Comparison of ENCODE assay signal across 8 mouse cellular contexts in the genomic region with DNA sequence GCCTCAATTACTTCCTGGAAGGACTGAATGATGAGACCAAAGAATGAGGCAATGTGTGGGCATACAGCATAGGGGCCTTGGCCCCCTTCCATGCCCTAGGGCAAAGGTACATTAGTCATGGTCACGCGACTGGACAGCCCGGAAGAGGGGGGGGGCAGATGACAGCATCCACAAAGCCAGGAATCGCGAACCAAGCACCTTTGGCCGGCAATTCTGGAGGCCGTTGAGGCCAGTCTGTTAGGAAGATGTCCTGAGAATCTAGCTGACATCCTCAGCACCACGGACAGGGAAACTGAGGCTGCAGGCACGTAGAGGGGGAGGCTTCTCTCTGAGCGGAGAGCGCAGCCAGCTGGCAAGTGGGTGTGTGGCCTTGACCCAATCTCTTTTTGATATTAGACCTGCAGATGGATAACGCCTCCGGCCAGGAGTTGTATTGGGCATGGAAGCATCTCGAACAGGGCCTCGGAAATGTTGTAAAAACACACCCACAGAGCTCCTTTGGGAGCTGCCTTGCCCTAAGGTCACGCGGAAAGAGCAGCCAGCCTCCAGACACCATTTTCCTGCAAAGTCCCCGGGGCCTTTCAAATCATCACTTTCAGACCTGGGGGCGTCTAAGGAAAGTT. TPM values are rescaled to one million over a fixed set of nuclear protein-coding genes. Genes with fewer than 3 reads are reported as not detected.
A peak's percentile ranks its signal among the peaks of the same experiment; 100 is the strongest.
DNase-seq lines count a peak whose midpoint lies in the region; ATAC-seq and TF ChIP-seq lines count a peak whose summit lies in the region.

No protein-coding gene starts in this region.

- H3K9ac ChIP-seq in limb, embryonic 12.5 days (replicated peaks), result peak overlapping the region; percentile 88

- H3K36me3 ChIP-seq in limb, embryonic 12.5 days, result no peaks in the 10 kb centered on the region
- peaks cover 10% of the 10 kb centered on the region for H3K36me3 ChIP-seq in midbrain, embryonic 10.5 days

- peak overlapping the region; percentile 82 for H3K27ac ChIP-seq in left cerebral cortex, adult 2 months
- no peak overlapping the region for H3K27ac ChIP-seq in limb, embryonic 12.5 days
- H3K27ac ChIP-seq in midbrain, embryonic 10.5 days (replicated peaks), result peak overlapping the region; percentile 97

- no peaks in the 10 kb centered on the region for H3K9me3 ChIP-seq in limb, embryonic 12.5 days
- H3K9me3 ChIP-seq in midbrain, embryonic 10.5 days (replicated peaks), result no peaks in the 10 kb centered on the region

- peaks cover 8% of the 10 kb centered on the region; the same call in 1 of the 2 replicates for H3K27me3 ChIP-seq in limb, embryonic 12.5 days
- no peaks in the 10 kb centered on the region for H3K27me3 ChIP-seq in midbrain, embryonic 10.5 days (ENCODE audit: low read depth, poor library complexity, severe bottlenecking)

- DNase-seq in left cerebral cortex, adult 2 months (ENCODE audit: extremely low spot score in 1 of 2, low spot score in 2 of 2), result peak; percentile 16 to 20
- DNase-seq in left cerebral cortex, adult 11 months (ENCODE audit: low spot score), result no peak
- DNase-seq in Muller cell, postnatal 12 days (ENCODE audit: inconsistent ontology term), result peak; percentile 81
- DNase-seq in cerebellum, postnatal 14 days, result peak; percentile 61 to 73
- peak; percentile 13 to 19 for DNase-seq in heart, postnatal 14 days
- DNase-seq in midbrain, embryonic 10.5 days (ENCODE audit: low spot score), result no peak
- peak; percentile 84 for DNase-seq in yolk sac, embryonic 10.5 days (ENCODE audit: low spot score)

- TF ChIP-seq CTCF in left cerebral cortex, adult 2 months (IDR thresholded peaks at IDR 0.05), result no peak

- H3K4me1 ChIP-seq in limb, embryonic 12.5 days (replicated peaks), result peaks cover 31% of the 10 kb centered on the region
- peaks cover 47% of the 10 kb centered on the region for H3K4me1 ChIP-seq in midbrain, embryonic 10.5 days

- peak overlapping the region; percentile 70 for H3K4me2 ChIP-seq in limb, embryonic 12.5 days

- 6% methylated on average over 19 of the region's 19 CpGs for WGBS in limb, embryonic 12.5 days
- 7% methylated on average over 19 of the region's 19 CpGs for WGBS in midbrain, embryonic 10.5 days

- peak; percentile 10; the same call in 1 of the 2 replicates for ATAC-seq in limb, embryonic 12.5 days (ENCODE audit: insufficient number of reproducible peaks, insufficient read depth, low FRiP score, low TSS enrichment, low read depth)

- intact Hi-C loops in left cerebral cortex, adult 2 months (cut with DNase I), result loop anchor here (5.0 kb wide), 1 partner anchor 56 kb away; a partner anchor contains a TSS
- intact Hi-C loops in heart, postnatal 14 days (cut with DNase I), result loop anchor here (5.0 kb wide), 1 partner anchor 86 kb away; a partner anchor contains a TSS

- peak overlapping the region; percentile 83 for H3K4me3 ChIP-seq in left cerebral cortex, adult 2 months
- peak overlapping the region; percentile 79 for H3K4me3 ChIP-seq in limb, embryonic 12.5 days (replicated peaks)
- peak overlapping the region; percentile 90 for H3K4me3 ChIP-seq in midbrain, embryonic 10.5 days

RNA-seq across cellular contexts. Expression of a gene that starts 0.6 kb away (rescaled TPM):
- 100 to 1,000 TPM in 1 of 2 experiments, 10 to 100 TPM in 1; 96.7 to 120 TPM for total RNA-seq in left cerebral cortex, adult 2 months (2021)
- 10 to 100 TPM; 15.1 to 15.7 TPM for total RNA-seq in heart, postnatal 14 days (2021)
- 55.7 and 62.8 TPM in 2 replicates for polyA plus RNA-seq in limb, embryonic 12.5 days (2016; fragmentation: Nextera tagmentation; extraction: Ambion mirVana)
- 58.6 and 59.1 TPM in 2 replicates for polyA plus RNA-seq in midbrain, embryonic 10.5 days (2016; fragmentation: Nextera tagmentation; extraction: Ambion mirVana)

RNA-seq across cellular contexts. Expression of a gene that starts 56.0 kb away (rescaled TPM):
- total RNA-seq in left cerebral cortex, adult 2 months (2021), result 10 to 100 TPM; 14.9 to 20.1 TPM
- total RNA-seq in heart, postnatal 14 days (2021), result 10 to 100 TPM; 16.0 to 20.4 TPM
- polyA plus RNA-seq in limb, embryonic 12.5 days (2016; fragmentation: Nextera tagmentation; extraction: Ambion mirVana), result 41.3 and 47.0 TPM in 2 replicates
- 17.0 and 17.6 TPM in 2 replicates for polyA plus RNA-seq in midbrain, embryonic 10.5 days (2016; fragmentation: Nextera tagmentation; extraction: Ambion mirVana)

Comparison
In these comparisons a context has a peak if more than half of its experiments do, and no peak if none do; other contexts are left out.
1. DNase-seq: peak in left cerebral cortex, adult 2 months (2 of 2), Muller cell, postnatal 12 days (single experiment), cerebellum, postnatal 14 days (2 of 2), heart, postnatal 14 days (2 of 2) and yolk sac, embryonic 10.5 days (single experiment); none in left cerebral cortex, adult 11 months (single experiment) and midbrain, embryonic 10.5 days (single experiment).
2. RNA of a gene that starts 0.6 kb away (total RNA-seq): 96.7 to 120 TPM in left cerebral cortex, adult 2 months; 15.1 to 15.7 TPM in heart, postnatal 14 days; every median in the first group is over 4 times any median in the second.
3. Peak in every context shown above with its lines, with median percentiles within 50 percentile points of each other: H3K4me3 ChIP-seq.